ENCODE assay signal across 16 mouse cellular contexts in genomic region chr8:7796156-7796555, GRCm38 (mm10).
"Had no signal": no experiment of that assay in that cellular context is flagged by ENCODE, and none has a peak within 500 bp of the region (broad histone marks: within the 10 kb centered on the region; RNA-seq: fewer than 3 reads in every experiment).

No protein-coding gene starts in this region.

- DNase-seq: retina, postnatal 1 day; right cerebral cortex, adult 18-20 months; right cerebral cortex, postnatal 14 days; right cerebral cortex, postnatal 25 days; right cerebral cortex, postnatal 4 days; spleen, adult 18-20 months; thymus, adult 18-20 months; thymus, adult 2 months; thymus, postnatal 14 days; thymus, postnatal 25 days; thymus, postnatal 36 days; thymus, postnatal 4 days had no signal

- H3K4me2 ChIP-seq: neural tube, embryonic 12.5 days; neural tube, embryonic 13.5 days; neural tube, embryonic 15.5 days; stomach, embryonic 15.5 days had no signal

- H3K4me1 ChIP-seq: neural tube, embryonic 12.5 days; neural tube, embryonic 13.5 days; neural tube, embryonic 15.5 days; stomach, embryonic 15.5 days had no signal

- H3K27ac ChIP-seq: neural tube, embryonic 12.5 days; neural tube, embryonic 13.5 days; neural tube, embryonic 15.5 days; stomach, embryonic 15.5 days had no signal

- H3K9ac ChIP-seq: neural tube, embryonic 12.5 days; neural tube, embryonic 13.5 days; neural tube, embryonic 15.5 days; stomach, embryonic 15.5 days had no signal

- H3K36me3 ChIP-seq: neural tube, embryonic 12.5 days; neural tube, embryonic 13.5 days; neural tube, embryonic 15.5 days; stomach, embryonic 15.5 days had no signal

- H3K27me3 ChIP-seq: neural tube, embryonic 12.5 days; neural tube, embryonic 13.5 days; neural tube, embryonic 15.5 days; stomach, embryonic 15.5 days had no signal

- H3K4me3 ChIP-seq: neural tube, embryonic 12.5 days; neural tube, embryonic 13.5 days; neural tube, embryonic 15.5 days; stomach, embryonic 15.5 days had no signal

- H3K9me3 ChIP-seq: neural tube, embryonic 12.5 days; neural tube, embryonic 13.5 days; neural tube, embryonic 15.5 days; stomach, embryonic 15.5 days had no signal
